Mouse (Mus musculus) cerebellum, adult 2 months (tissue): ENCODE measurements around the gene Zfp28.

Experiments
- CTCF ChIP-seq: fragments of 200-500 bp; IDR thresholded peaks from 2 replicates; pipeline ENCODE4 v1.5.1; 2011; ENCODE audit warnings: low read depth, mild to moderate bottlenecking, control low read depth, low read length, moderate library complexity, borderline replicate concordance; ENCODE audit not compliant: insufficient read depth
- POLR2A ChIP-seq: fragments of 200-500 bp; IDR thresholded peaks from 2 replicates; pipeline ENCODE4 v1.6.1; 2011; ENCODE audit warnings: low read length, control low read depth, borderline replicate concordance; ENCODE audit not compliant: insufficient read depth

- no peak for TF ChIP-seq CTCF
- TF ChIP-seq POLR2A: no peak
These were observed 58.1 kb downstream of the Zfp28 start for GRCm38 (mm10) chr7:6441173-6441572.
